Mouse (Mus musculus) lung, postnatal 0 days (tissue): ENCODE results near the gene Miox.

Source experiments
- CTCF ChIP-seq: IDR thresholded peaks from 2 replicates; pipeline ENCODE4 v1.5.1; 2016; ENCODE audit warnings: antibody characterized with exemption, mild to moderate bottlenecking
- EP300 ChIP-seq: IDR thresholded peaks from 2 replicates; pipeline ENCODE4 v1.6.1; 2016; ENCODE audit warnings: antibody characterized with exemption, mild to moderate bottlenecking, control low read depth

DNA sequence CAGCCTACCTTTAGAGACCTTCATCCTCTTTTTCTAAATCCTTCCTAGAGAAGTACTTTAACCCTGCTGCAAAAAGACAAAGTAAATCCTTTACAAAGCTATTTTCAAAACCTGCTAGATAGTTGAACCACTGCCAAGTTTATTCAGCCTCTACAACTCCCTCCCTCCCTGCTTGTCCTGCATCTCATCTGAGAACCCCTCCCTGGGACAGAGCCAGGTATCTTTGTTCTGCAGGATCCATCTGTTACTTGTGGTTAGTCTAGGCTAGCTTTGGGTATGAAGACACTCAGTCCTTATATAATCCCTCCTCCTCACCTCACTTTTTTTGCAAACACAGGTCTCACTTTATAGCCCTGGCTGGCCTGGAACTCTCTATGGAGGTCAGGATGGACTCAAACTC, 49.2 kb upstream of the Miox start:
- TF ChIP-seq EP300 (no peak), CTCF (no peak)
